Mouse (Mus musculus): ENCODE measurements around the gene Adra2a.

The Adra2a gene

DNA sequence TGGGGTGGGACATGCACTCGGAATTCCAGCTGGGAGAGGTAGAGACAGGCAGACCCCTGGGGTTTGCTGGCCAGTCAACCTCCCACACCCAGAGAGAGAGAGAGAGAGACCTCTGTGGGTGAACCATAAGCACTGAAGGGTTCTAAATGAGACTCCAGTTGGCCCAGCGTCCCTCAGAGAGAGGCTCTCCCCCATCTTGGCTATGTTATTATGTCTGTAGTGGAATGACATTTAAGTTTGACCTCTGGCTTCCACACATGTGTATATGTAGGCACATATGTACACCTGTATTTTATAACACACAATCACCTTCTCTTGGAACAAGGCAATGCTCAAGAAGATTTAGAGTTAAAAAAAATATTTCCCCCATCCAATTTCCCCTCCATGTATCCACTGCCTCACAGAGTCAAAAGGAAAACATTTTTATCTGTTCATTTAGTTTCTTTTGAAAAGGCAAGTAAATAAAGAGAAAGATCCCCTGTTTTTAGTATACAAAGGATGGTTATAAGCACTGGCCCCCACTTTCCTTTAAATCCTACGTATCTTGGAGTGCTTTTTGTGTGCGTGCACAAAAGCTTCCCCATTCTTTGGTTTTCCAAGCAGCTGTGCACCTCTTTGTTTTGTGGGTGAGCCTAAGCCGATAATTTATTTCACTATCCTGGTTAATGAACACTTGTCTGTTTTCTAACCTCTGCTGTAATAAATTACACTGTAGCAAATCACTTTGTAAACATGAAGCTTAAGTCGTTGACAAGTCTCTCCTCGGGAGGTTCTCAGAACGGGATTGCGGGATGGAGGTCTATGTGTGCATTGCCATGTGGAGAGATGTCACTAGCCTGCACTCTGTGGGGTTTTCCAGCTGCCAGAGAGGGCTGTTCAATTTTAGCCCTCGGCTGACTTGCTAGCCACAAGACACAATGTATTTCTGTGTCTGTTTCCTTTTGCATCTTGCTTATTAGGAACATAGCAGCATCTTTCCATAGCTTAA is 32.7 kb downstream of the Adra2a start:
- no peak for DNase-seq (ENCODE audit: extremely low spot score, low read depth, low spot score)

DNA sequence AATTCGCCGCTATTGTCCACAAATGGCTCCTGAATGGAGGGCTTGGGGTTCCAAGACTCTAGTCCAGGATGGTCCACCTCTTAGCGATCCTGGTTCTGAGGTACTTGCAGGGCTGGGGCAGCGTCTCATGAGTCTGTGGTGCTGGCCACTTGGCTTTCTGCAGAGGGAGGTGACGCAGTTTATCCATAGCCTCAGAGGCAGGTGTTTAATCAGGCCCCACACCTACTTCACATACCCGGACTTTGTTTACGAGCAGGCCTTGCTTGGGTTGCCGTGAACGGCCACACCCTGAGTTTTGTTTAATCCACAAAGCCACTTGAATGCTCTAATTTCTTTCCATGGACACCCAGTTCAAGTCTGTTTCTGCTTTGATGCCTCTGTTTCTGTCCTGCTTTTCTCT is 37.4 kb downstream of the Adra2a start:
- DNase-seq (ENCODE audit: extremely low spot score, low read depth, low spot score): no peak

DNA sequence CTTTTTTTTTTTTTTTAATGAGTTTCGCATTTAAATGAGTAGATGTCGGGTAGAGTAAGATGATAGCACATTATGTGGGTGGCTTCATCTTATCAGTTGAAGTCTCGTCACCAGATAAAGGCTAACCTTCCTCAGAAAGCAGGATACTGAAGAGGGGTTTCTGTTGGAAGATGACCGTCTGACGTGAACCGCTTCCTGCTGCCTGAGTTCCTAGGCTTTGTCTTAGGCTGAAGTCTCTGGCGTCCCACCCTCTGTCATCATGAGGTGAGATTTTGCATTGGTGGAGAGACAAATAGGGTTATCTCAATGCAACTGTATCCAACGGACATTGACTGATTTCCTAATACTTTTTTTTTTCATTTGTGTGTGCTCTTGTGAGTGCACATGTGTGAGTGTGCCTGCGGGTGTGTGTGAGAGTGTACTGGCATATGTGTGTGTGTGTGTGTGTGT is 37.8 kb downstream of the Adra2a start:
- DNase-seq (ENCODE audit: extremely low spot score, low read depth, low spot score): no peak

DNA sequence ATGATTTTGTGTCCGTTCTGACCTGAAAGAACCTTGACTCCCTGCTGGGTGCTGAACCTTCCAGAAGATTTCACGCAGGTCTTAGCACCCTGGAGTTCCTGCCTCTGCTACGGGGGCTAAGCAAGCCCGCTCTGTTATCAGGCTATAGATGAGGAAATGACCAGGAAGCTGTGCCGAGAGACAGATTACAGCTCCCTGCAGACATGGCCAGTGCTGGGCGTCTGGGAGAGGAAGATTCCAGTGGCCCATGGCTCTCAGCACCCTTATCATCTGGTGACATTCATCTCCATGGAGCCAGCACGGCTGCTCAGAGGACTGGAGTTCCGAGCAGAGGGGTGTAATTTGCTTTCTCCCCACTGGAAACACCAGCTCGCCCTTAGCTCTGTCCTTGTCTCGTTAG is 43.4 kb downstream of the Adra2a start:
- no peak for DNase-seq (ENCODE audit: extremely low spot score, low read depth, low spot score)

DNA sequence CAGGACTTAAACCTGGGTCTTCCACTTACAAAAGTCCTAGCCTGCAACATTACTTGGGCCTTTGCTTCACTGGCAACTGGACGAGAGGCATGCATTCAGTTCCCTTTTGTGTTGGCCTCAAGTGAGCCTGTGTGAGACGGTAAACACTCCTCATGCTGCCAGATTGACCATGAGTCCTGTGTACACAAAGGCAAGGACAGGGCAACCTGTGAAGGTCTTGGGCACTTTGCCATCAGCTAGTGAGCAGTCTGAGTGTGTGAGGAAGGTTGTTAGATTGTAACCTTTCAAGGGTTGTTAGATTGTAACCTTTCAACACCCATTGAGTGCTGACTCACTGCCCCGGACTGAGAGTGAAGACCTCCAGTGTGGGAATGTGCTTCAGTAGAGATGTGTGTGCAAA is 49.6 kb downstream of the Adra2a start:
- DNase-seq (ENCODE audit: extremely low spot score, low read depth, low spot score): no peak

DNA sequence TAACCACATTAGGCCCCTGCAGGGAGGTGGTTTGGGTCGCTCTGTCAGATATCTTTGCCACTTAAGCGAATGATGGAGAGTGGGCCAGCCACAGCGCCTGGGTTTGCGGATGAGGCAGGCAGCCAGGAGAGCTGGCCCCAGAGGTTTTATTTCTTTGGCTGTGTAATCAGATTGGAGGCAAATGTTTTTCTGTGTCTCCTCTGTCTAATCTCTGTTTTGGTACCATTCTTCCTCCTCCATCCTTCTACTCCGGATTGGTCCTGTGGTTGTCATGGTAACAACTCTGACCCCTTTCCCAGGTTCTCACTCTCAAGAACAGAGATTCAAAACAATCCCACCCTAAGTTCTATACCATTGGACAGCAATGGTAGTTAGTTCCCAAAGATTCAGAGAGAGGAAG is 51.8 kb downstream of the Adra2a start:
- no peak for DNase-seq (ENCODE audit: extremely low spot score, low read depth, low spot score)

DNA sequence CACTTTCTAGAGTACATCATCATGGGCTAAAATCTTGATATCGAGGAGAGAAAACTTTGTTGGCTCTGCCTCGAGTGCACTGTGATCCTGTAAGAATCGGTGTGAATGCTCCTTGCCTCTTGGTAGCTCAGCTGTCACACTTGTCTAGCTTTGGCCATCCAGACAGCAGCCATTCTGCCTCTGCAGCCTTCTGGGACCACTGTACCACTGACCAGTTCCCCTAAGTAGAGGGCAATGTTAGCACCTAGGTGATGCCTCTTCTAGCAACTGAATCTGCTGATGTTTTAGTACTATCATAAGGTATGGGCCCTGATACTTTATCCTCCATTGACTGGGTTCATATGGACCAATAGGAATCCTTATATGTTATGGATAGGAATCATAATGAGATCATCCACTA is 54.4 kb downstream of the Adra2a start:
- DNase-seq (ENCODE audit: extremely low spot score, low read depth, low spot score): no peak
